Mouse (Mus musculus): ENCODE results near the gene Vmn2r19. TPM values are rescaled to one million over a fixed set of nuclear protein-coding genes. Genes with fewer than 3 reads are reported as not detected.

Gene Vmn2r19
- not detected in 2 replicates for polyA plus RNA-seq (2021; fragmentation: Nextera tagmentation)
- long read RNA-seq, experiment 1: 0 reads
- long read RNA-seq, experiment 2: 0 reads

GRCm38 (mm10) chr6:123308033-123308432, at the start of gene Vmn2r19:
Gene Vmn2r19 (plus strand): TSS chr6:123308333.

GRCm38 (mm10) chr6:123261555-123262161, 46.5 kb upstream of the Vmn2r19 start, which contains the start of gene Clec4d:
Gene Clec4d (plus strand): TSS chr6:123262111.

GRCm38 (mm10) chr6:123289753-123290152, 18.4 kb upstream of the Vmn2r19 start, which contains the start of gene Clec4e:
Gene Clec4e (minus strand): TSS chr6:123289870.

Other genes starting within 250 kb of the Vmn2r19 start
- 1.6 and 2.2 TPM in 2 replicates for gene Clec4a2, start 201.9 kb upstream of the Vmn2r19 start, polyA plus RNA-seq (2021; fragmentation: Nextera tagmentation)
- not detected in 2 replicates for gene Clec4b2, start 135.4 kb upstream of the Vmn2r19 start, polyA plus RNA-seq (2021; fragmentation: Nextera tagmentation)
- gene Clec4n, start 78.5 kb upstream of the Vmn2r19 start, polyA plus RNA-seq (2021; fragmentation: Nextera tagmentation): 0.38 and 0.50 TPM in 2 replicates
- not detected in 2 replicates for gene Clec4d, start 46.2 kb upstream of the Vmn2r19 start, polyA plus RNA-seq (2021; fragmentation: Nextera tagmentation)
- gene Clec4e, start 18.5 kb upstream of the Vmn2r19 start, polyA plus RNA-seq (2021; fragmentation: Nextera tagmentation): not detected in 2 replicates
- not detected in 2 replicates for gene Vmn2r20, start 109.8 kb downstream of the Vmn2r19 start, polyA plus RNA-seq (2021; fragmentation: Nextera tagmentation)
- not detected in 2 replicates for gene Vmn2r21, start 225.1 kb downstream of the Vmn2r19 start, polyA plus RNA-seq (2021; fragmentation: Nextera tagmentation)

Data from layer of hippocampus, adult 6 months (tissue).